Comparison of ENCODE assay signal across 10 mouse cellular contexts in the genomic region with DNA sequence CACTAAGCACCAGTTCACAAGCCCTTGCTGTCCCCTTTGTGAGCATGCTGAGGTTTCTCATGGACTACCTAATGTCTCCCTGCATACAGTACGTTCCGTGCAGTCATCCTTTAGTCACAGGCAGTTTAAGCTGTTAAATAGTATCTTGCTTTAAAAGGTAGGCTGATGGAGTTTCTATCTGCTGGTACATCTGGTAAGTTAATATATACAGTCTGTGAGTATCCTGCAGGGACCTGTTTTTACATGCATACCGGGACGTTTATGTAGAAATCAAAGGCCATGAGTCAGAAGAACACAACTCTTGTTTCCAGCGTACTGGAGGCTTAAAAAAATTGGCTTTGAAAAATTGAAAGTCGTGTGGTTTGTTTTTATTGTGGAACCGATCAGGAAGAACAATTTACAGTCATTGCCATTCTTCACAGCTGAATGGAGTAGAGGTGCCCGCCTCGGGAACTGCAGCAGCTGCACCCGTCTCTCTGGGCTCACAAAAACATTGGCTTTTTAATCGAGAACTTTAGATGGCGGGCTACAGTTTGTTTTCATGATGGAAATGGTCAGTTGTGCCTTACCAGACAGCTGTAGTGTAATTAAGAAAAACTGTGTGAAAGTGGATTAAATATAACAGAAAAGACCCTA.
DNase-seq lines count a peak whose midpoint lies in the region; ATAC-seq lines count a peak whose summit lies in the region.
"Had no signal": no experiment of that assay in that cellular context is flagged by ENCODE, and none has a peak within 500 bp of the region (broad histone marks: within the 10 kb centered on the region; RNA-seq: fewer than 3 reads in every experiment).

No protein-coding gene starts in this region.

- ATAC-seq in embryonic facial prominence, embryonic 12.5 days (ENCODE audit: insufficient number of reproducible peaks, insufficient read depth, low FRiP score, low TSS enrichment), result 0 out of 2 replicates have a peak, but pooled peaks have one; percentile 56
- peak; percentile 89 for ATAC-seq in limb, embryonic 13.5 days (ENCODE audit: low FRiP score, low read depth)

- WGBS in embryonic facial prominence, embryonic 12.5 days, result 37% methylated on average over 12 of the region's 12 CpGs
- 65% methylated on average over 12 of the region's 12 CpGs for WGBS in embryonic facial prominence, embryonic 10.5 days
- 9% methylated on average over 12 of the region's 12 CpGs for WGBS in limb, embryonic 13.5 days

- H3K4me3 ChIP-seq in embryonic facial prominence, embryonic 12.5 days, result no peak overlapping the region
- no peak overlapping the region for H3K4me3 ChIP-seq in embryonic facial prominence, embryonic 10.5 days
- H3K4me3 ChIP-seq in limb, embryonic 13.5 days, result 0 out of 2 replicates have a peak overlapping the region, but pooled peaks have one; percentile 10
- H3K4me3 ChIP-seq: erythroblast, embryonic 14.5 days had no signal

- peak overlapping the region; percentile 18 for H3K4me2 ChIP-seq in embryonic facial prominence, embryonic 12.5 days (replicated peaks)
- H3K4me2 ChIP-seq in limb, embryonic 13.5 days (replicated peaks), result peak overlapping the region; percentile 52
- H3K4me2 ChIP-seq: lung, embryonic 14.5 days had no signal

- H3K9me3 ChIP-seq in embryonic facial prominence, embryonic 12.5 days, result no peaks in the 10 kb centered on the region
- H3K9me3 ChIP-seq in embryonic facial prominence, embryonic 10.5 days, result no peaks in the 10 kb centered on the region
- H3K9me3 ChIP-seq in limb, embryonic 13.5 days, result no peaks in the 10 kb centered on the region

- no peaks in the 10 kb centered on the region for H3K36me3 ChIP-seq in embryonic facial prominence, embryonic 12.5 days
- H3K36me3 ChIP-seq in embryonic facial prominence, embryonic 10.5 days (replicated peaks), result no peaks in the 10 kb centered on the region
- no peaks in the 10 kb centered on the region for H3K36me3 ChIP-seq in limb, embryonic 13.5 days

- H3K4me1 ChIP-seq in embryonic facial prominence, embryonic 12.5 days, result peaks cover 20% of the 10 kb centered on the region
- H3K4me1 ChIP-seq in embryonic facial prominence, embryonic 10.5 days, result peaks cover 3% of the 10 kb centered on the region; the same call in 1 of the 2 replicates
- peaks cover 51% of the 10 kb centered on the region for H3K4me1 ChIP-seq in limb, embryonic 13.5 days

- intact Hi-C loops in heart, postnatal 10 days (cut with DNase I), result no loop called here

- no peak for DNase-seq in embryonic facial prominence, embryonic 10.5 days (ENCODE audit: low spot score)
- DNase-seq in thymus, postnatal 4 days, result peak; percentile 44
- DNase-seq in thymus, postnatal 36 days, result no peak
- no peak for DNase-seq in urinary bladder, postnatal 4 days (ENCODE audit: low spot score in 2 of 2)
- DNase-seq in heart, postnatal 10 days, result no peak
- no peak for DNase-seq in layer of hippocampus, adult 9-11 months
- DNase-seq: lung, embryonic 14.5 days had no signal

- no peak overlapping the region for H3K9ac ChIP-seq in embryonic facial prominence, embryonic 12.5 days
- H3K9ac ChIP-seq in limb, embryonic 13.5 days, result no peak overlapping the region
- H3K9ac ChIP-seq: lung, embryonic 14.5 days had no signal

- peak overlapping the region; percentile 19; the same call in 1 of the 2 replicates for H3K27ac ChIP-seq in embryonic facial prominence, embryonic 12.5 days
- no peak overlapping the region for H3K27ac ChIP-seq in embryonic facial prominence, embryonic 10.5 days (replicated peaks)
- H3K27ac ChIP-seq in limb, embryonic 13.5 days, result peak overlapping the region; percentile 29

- no peaks in the 10 kb centered on the region for H3K27me3 ChIP-seq in embryonic facial prominence, embryonic 12.5 days
- no peaks in the 10 kb centered on the region for H3K27me3 ChIP-seq in embryonic facial prominence, embryonic 10.5 days (replicated peaks; ENCODE audit: low read depth, poor library complexity, severe bottlenecking)
- no peaks in the 10 kb centered on the region for H3K27me3 ChIP-seq in limb, embryonic 13.5 days
